Mouse (Mus musculus) cerebellum, postnatal 4 days (tissue): ENCODE measurements around the gene Polr3c.
"Not testable (repeated sequence)": the region's sequence is repeated elsewhere in the genome, so short reads cannot be mapped to it uniquely, and the experiment has no call there.

ENCODE experiments used
- DNase-seq, 2 experiments: peaks; one replicate each; pipeline ENCODE4 v3.0.0; 2022; ENCODE audit warnings: low spot score in 2 of 2, mixed read lengths in 1 of 2

The Polr3c gene

DNA sequence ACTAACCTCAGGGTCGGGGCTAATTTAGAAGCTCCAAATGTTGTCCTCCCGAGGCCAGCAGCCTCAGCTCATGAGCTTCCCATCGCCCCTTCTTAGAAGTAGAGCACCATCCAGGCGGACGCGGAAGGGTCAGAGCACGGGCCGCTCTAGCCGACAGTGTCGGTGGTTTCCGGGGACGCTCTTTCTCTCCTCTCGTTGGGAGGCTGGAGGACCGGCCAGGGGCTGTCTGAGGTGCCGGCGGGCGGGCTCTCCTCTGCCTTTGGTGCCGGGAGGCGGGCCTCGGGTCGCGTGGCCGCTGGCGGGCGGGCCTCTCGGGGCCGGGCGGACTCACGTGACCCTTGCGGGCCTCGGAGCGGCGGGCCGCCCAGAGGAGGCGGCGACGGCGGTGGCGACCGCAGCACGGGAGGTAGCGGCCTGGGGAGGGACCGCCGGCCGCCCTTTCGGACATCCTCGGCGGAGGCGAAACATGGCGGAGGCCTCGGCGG, at the start of gene Polr3c, which contains the start of gene Rnf115:
TSS of gene Polr3c (minus strand) at position 286 of the 485 bp plus-strand sequence.
TSS of gene Rnf115 (plus strand) at position 322 of the 485 bp plus-strand sequence.
- peak; percentile 89 to 91 for DNase-seq

DNA sequence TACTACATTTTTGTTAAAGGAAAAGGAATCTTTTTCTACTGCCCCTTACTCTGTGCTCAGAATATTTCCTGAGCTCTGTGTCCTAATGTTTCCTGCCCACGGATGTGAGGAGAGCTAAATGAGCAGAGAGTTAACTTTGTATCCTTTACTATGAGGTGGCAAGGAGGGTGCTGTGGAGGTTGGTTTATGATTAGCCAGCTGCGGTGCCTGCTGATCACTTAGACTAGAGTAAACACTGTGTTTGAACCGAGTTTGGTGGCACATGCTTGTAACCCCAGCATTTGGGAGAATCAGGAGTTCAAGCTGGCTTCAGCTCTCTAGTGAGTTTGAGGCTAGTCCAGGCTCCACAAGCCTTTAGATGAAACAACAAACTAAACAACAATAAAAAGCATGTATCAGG, 49.7 kb upstream of the Polr3c start:
- DNase-seq, result no peak

- DNase-seq, result no peak
These were observed 45.5 kb upstream of the Polr3c start for GRCm38 (mm10) chr3:96772949-96773348.

- no peak for DNase-seq
These were observed 42.5 kb upstream of the Polr3c start for GRCm38 (mm10) chr3:96769971-96770370.

- DNase-seq, result no peak
These were observed 37.1 kb upstream of the Polr3c start for GRCm38 (mm10) chr3:96764528-96764927.

GRCm38 (mm10) chr3:96759695-96760094, 32.3 kb upstream of the Polr3c start:
- DNase-seq, result no peak

GRCm38 (mm10) chr3:96757691-96758090, 30.3 kb upstream of the Polr3c start:
- DNase-seq, result no peak

- DNase-seq, result no peak
These were observed 28.5 kb upstream of the Polr3c start for GRCm38 (mm10) chr3:96755935-96756334.

DNA sequence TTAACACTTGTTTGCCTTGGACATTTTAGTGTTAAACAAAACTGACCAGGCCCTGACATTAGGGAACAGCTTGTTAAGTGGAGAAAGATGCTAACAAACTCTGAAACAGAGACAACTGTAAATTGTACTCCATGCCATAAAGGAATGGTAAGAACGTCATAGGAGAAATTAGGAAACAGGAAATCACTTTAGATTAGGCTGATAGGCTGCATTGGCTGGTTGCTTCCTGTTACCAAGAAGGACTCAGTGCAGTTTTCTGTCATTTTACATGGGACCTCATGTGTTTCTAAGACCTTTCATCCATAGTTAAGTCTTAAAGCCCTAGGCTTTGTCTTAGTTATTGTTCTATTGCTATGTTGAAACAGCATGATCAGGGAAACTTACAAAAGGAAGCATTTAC, 19.4 kb upstream of the Polr3c start:
- DNase-seq, result no peak

DNA sequence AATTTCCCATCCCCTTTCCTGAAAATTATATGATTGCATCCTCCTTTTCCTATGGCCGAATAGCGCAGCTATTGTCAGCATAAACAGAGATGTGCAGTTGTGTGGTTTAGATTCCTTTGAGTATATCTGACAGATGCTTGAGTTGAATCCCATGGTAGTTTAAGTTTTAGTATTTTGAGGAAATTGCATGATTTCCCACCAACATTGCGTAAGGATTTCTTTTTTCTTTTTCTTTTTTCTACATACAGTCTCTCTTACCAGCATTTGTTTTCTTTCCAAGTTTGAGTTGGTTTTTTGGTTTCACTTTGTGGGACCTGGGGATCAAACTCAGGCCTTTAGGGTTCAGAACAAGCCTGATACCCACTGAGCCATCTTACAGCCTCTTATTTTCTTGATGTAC, 16.9 kb upstream of the Polr3c start:
- DNase-seq, result no peak

GRCm38 (mm10) chr3:96740279-96740678, 12.9 kb upstream of the Polr3c start:
- DNase-seq, result not testable (repeated sequence)

- no peak for DNase-seq
These were observed 10.6 kb upstream of the Polr3c start for GRCm38 (mm10) chr3:96737995-96738394.

DNA sequence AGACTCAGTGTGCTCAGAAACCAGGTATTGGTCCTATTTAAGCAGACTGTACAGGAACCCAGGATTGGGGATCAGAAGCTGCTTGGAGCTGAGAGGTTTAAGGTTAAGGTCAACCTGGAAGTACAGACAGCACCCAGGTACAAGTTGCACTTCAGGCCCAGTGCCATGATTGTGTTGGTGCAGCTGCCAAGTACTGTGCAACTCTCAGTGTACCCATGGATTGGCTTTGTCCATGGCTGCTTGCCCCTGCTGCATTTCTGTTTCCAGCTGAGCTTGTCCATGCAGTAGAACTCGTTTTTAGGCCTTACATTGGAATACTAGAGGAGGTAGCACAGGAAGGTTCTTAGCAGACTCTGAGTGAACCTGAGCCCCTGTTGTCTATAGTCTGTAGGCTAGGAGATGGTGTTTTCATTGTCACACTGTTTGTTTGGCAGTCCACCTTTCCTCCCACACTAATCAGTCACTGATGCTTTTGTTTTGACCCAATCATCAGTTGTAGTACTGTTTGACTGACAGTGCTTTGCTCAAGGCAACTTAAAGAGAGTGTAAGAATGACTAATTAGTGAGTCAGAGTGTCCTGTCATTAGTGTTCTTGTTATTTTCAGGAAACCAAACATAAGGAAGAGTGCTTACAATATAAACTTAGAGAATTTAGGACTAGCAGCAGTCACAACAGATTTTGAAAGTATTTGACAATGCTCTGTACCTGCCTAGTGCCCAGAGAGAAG, 9.7 kb upstream of the Polr3c start:
- no peak for DNase-seq

DNA sequence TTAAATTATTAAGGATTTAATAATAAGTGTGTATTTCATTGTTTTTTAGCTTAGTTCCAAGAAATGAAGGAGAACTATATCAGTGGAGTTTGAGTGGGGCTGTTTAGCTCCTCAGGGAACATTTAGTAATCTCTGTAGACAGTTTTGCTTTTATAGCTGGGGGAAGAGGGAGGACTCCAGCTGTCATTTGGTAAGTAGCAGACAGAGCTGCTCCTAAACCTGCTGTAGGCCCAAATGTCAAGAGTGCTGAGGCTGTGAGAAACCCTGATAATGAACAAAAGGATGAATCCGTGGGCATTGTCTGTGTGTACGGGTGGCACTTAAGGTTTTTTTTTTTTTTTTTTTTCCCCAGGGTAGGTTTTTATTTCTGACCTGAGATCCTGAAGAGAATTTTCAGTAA, 7.8 kb upstream of the Polr3c start:
- DNase-seq, result no peak

DNA sequence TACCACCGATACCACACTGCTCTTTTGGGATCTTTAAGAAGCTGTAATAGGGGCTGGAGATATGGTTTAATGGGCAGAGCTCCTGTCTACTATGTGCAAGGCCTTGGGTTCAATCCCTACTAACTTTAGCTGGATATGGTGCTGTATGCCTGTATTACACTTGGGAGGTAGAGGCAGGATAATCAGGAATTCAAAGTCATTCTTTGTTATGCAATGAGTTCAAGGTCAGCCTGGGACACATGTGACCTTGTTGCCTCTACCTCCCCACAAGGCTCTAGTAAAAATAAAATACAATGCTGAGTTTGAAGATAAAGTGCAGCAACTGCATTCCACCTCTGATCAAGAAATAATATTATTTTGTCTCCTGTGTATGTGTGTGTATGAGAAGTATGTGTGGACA, 6.6 kb upstream of the Polr3c start:
- DNase-seq, result no peak

GRCm38 (mm10) chr3:96730785-96731184, 3.4 kb upstream of the Polr3c start:
- no peak for DNase-seq

DNA sequence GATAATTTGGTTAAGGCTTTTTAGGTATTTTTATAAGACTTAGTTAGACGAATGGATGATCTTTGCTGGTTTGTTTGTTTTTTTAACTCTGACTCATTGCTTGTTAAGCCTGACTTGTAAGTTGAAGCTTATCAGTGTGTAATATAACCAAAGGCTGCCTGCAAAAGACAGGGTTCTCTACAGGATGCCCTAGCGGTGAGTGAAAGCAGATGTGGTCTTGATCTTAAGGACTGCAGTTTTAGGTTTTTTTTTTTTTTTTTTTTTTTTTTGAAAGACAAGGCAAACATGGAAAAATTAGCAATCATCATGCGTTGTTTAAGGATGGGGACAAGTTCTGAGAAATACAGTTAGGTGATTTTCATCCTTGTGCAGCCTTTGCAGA, 2.0 kb upstream of the Polr3c start:
- DNase-seq, result no peak

DNA sequence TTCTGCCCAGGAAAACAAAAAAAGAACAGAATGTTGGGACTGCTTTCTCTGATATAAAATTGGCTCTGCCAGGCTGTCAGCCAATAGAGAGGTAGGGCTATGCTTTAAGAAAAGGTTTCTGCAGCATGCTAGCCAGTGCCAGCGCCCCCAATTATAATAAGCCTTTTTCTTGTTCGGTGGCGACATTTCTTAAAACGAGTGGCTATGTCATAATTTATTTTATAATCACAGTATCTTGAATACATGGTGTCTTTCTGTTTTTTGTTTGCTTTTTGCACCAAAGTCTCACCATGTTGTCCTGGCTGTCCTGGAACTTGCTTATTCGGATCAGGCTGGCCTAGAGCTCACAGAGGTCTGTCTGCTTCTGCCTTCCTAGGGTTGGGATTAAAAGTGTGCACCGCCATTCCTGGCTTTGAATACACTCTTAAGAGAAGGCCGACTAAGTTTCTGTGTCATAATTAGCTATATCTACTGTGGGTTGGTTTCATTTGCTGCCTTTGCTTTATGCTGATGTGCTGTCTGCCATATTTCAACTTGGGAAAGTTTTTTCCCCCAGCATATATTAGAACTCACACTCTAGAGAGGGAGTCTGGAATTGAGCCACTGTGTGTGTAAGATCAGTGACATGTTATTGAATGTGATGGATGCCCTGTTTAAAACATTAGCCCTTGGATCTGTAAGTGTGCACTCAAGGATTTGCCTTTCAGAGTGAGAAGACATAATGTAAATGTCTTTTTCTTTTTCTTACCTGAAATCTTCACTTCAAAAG, 1.4 kb upstream of the Polr3c start:
- no peak for DNase-seq

DNA sequence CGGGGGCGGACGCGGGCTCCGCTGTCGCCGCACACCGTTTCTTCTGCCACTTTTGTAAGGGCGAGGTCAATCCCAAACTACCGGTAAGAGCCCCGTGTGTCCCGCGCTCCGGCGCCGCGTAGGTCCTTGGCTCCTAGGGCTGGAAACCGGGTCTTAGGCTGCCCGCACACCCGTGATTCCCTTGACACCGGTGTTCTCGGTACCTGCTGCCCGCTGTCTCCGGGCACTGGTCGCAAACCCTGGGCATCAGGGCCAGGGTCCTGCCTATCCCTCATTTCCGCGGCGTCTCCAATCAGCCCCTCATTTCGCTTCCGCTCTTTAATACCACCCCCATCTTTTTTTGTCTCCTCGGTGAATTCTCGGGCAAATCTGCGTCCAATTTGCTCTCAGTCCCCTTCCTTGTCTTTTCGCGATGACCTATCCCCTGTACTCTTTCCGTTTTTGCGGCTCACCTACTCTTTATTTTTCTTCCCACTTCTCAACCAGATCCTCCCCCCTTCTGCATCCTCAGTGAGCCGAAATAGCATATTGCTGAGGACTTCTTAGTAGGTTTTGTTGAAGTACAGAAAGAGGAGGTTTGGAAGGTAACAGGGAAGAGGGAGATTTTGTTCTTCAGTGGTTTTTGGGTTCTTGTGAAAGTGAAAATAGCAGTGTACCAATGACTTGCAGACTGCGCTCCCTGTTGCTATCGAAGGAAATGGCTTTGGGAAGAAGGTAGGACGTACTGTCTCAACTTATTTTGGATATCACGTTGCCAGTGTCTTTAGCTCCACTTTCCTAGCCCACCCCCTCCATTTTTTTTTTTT, 603 bp upstream of the Polr3c start:
- DNase-seq, result no peak

DNA sequence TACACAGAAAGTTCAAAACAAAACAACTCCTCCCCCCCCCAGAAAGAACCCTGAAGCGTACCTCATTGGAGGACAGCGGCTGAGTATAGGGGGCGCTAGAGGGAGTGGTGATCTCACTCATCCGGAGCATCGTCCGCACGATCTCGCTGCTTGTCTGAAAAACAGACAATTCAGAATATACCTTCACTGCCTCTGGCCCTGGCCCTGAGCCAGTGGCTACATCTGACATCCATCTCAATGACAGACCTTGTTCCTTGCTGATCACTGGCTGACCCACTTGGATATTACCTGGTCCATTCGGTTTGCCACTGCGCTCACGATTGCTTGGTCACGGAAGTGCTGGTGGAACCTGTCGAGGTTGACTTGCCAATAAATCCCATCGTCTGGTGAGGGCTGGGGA, 8.3 kb downstream of the Polr3c start:
- peak in 1 of 2 experiments; percentile 59 for DNase-seq

DNA sequence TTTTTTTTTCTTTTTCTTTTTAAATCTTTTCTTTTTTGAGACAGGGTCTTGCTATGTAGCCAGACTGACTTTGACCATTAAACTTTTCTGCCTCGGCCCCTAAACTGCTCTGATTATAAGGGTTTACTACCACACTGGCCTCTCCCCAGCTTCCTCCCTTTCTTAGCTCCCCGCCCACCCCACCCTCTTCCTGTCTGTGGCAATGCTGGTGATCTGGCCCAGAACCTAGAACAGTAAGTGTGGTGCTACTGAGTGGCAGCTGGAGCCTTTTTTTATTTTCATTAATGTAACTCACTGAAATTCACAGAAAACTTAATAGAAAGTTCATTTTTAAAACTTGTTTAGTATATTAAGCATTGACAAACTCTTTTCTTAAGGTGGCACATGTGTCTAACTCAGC, 11.6 kb downstream of the Polr3c start:
- no peak for DNase-seq

DNA sequence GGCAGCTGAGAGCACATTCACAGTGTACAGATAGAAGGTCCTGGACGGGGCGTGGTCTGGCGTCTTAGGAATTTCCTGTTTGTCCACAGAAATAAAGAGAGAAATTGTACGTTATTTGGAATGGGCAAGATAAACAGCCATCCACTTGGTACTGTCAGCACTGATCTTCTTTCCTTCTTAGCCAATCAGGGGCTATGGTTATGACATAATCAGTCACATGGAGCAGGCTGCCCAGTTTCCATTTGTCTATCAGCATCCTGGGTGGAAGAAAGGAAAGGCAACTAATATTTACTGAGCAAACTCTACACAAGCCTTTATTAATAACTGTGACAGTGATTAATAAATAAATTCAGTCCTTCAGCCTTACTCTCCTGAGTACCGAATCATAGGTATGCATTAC, 13.1 kb downstream of the Polr3c start:
- no peak for DNase-seq
